Mouse (Mus musculus): ENCODE results near the gene Aldh1a7.
"Not testable (repeated sequence)": the region's sequence is repeated elsewhere in the genome, so short reads cannot be mapped to it uniquely, and the experiment has no call there.

The Aldh1a7 gene

DNA sequence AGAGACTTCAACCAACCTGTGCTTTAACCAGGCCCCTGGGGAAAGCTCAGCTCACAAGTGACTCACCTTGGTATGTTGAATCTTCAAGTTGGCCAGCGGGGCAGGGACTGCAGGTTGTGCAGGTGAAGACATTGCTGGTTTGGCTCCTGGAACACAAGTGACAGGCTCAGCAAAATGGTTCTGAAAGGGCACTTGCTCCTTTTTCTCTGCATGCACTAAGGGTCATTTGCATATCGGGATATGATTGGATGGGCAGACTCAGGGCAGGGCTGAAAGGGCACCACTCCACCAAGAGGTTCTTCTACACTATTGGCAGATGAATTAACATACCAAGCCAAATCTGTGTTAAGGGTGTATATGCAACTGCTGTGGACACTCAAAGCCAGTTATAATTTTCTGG is at the start of gene Aldh1a7:
Gene Aldh1a7, minus strand, starts transcription at position 182 of the 400 bp plus-strand sequence.
- DNase-seq (ENCODE audit: low spot score in 2 of 2): no peak

DNA sequence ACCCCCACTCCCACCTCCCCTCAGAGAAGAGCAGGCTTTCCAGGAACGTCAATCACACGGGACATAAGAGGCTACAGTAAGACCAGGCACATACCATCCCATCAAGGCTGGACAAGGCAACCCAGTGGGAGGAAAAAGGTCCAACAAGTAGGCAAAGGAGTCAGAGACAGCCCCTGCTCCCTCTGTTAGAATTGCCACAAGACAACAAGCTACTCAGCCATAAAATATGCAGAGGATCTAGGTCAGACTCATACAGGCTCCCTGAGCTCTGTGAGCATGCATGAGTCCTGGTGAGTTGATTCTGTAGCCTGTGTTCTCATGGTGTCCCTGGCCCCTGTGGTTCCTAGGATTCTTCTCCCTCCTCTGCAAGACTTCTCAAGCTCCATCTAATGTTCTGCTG is 48.3 kb upstream of the Aldh1a7 start:
- DNase-seq (ENCODE audit: low spot score in 2 of 2): no peak

DNA sequence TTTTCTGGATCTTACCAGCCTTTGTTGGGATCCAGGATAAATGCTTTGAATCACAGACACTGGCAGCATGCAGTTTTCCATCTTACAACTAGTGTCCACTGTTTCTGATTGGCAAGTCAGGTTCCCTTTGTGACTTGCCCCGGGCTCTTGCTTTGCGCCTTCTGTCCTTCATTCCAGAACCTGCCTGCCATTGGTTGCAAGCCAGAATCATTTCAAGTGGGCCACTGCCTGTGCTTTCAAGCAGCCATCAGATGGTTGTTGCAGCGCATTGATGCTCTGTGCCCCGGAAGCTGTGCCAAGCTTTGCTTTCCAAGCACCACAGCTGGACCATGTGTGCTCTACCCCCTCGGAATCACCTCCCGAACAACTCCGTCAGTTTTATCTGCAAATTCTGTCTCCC is 46.6 kb upstream of the Aldh1a7 start:
- no peak for DNase-seq (ENCODE audit: low spot score in 2 of 2)

DNA sequence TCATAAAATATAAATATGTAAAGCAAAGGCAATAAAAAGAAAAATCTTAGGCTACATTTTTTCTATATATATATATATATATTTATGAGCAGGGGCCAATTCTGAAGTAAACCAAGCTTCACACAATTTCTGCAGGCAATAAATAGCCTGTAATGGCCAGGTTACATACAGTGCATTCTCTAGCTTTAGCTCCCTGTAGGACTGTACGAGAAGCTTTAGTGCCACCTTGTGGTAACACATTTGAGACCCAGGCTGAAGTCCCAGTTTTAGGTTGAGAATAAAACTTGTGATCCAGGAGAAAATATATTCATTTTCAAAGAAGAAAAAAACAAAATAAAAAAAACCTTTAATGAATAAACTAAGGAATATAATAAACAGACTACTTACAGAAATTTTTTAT is 36.9 kb upstream of the Aldh1a7 start:
- DNase-seq (ENCODE audit: low spot score in 2 of 2): no peak

DNA sequence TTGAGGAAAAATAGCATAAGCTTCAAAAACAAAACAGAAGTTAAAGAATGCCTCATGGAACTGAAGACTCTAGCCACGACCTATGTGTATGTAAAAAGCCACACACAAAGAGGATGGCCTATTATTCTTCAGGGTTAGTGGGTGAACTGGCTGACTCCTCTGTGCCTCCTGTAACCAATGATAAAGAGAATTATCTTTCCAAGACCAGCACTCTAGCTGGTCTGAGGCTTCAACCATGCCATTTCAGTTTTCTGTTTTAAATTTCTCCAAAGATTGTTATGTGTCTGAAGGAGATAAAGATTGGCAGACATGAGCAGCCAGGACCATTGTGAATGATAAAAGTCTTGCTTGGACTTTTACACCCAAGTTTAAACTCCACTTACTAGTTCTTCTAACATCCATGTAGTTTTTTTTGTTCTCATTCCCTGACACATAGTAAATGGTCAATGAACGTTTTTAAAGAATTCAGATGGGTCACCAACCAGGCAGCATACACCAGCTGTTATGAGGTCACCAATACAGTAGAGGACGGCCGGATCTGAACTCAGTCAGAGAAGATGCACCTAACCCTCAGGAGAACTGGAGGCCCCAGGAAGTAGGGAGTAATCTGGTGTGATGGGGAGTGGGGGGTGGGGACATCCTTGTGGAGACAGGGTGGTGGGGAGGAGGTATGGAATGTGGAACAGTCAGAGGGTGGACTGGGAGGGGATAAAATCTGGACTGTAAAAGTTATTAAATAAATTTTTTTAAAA is 34.5 kb upstream of the Aldh1a7 start:
- no peak for DNase-seq (ENCODE audit: low spot score in 2 of 2)

DNA sequence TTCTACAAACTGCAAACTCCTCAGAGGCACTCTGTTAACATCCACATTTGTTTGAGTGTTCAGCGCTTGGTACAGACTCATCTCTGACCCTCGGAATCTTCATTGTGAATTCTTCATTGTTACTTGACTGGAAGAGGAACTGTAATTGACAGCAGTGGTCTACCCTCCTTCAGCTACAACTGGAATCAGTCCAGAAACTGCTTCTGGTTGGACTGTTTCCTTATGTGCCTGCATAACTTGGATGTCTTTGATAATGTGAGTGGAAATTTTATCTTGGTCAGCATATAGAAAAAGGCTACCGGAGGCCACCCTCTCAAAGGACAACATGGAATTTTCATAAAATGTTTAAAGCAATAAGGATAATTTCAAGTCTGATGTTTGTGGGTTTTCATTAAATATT is 33.8 kb upstream of the Aldh1a7 start:
- DNase-seq (ENCODE audit: low spot score in 2 of 2): no peak

DNA sequence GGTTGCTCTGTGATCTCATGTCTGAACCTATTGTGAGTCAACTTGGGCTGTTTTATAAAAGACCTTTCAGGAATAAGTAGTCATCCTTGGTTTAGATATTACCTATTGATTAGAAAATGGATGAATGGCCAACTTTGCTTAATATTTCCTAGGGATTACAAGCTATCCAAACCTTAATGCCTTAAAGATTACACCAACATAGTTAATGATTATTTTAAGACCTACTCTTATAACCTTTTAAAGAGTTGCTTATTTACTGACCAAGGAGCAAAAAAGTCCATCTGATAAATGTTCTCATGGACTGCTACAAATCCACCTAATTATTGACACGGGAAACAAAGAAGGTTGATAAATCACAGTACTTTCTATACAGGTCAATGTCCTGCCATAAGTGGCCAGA is 17.3 kb upstream of the Aldh1a7 start:
- DNase-seq (ENCODE audit: low spot score in 2 of 2): no peak

DNA sequence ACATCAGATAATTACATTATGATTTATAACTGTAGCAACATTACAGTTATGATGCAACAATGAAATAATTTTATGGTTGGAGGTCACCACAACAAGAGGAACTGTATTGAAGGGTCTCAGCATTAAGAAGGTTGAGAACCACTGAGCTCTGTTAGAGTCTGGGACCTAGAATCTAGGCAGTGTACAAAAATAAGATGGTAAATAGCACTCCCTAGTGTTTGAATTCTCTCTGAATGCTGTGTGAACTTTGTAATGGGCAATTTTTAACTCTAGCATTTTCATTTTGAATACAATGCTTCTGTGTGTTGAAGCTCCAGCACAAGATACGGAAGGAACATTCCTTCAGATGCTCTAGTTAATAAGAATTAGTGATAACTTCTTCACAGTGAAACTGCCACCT is 916 bp upstream of the Aldh1a7 start:
- no peak for DNase-seq (ENCODE audit: low spot score in 2 of 2)

DNA sequence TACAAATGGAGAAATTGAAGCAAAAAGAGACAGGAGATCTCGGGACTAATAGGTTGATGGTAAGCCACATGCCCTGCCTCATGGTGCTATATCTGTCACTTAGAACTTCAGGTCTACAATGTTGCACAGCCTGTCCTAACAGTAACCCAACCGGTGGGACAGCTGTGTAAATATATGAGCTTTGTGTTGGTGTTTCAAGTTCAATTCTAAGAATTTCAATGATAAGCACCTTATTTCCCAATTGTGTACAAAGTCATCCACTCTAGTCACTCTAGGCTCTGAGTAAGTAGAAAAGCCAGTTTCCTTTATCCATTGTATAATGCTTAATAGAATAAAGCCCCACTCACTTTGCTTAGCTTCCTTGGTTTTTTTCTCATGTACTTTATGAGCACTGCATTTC is 4.4 kb downstream of the Aldh1a7 start:
- DNase-seq (ENCODE audit: low spot score in 2 of 2): no peak

DNA sequence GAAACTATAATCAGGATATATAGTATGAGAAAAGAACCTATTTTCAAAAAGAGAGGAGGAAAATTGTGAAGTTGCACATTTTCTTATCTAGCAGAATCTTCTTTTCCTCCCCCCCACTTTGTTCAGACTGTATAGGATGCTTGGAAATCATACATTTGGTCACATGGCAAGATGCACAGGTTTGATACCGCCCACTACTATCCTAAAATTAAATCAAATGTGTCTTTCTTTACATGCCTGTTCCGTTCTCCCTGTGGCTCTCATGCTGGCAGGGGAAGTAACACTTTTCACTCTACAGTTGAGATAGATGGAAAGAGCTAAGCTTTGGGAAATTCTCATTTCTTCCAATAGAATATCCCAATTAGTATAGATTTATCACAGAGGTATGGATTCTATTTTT is 7.1 kb downstream of the Aldh1a7 start:
- no peak for DNase-seq (ENCODE audit: low spot score in 2 of 2)

DNA sequence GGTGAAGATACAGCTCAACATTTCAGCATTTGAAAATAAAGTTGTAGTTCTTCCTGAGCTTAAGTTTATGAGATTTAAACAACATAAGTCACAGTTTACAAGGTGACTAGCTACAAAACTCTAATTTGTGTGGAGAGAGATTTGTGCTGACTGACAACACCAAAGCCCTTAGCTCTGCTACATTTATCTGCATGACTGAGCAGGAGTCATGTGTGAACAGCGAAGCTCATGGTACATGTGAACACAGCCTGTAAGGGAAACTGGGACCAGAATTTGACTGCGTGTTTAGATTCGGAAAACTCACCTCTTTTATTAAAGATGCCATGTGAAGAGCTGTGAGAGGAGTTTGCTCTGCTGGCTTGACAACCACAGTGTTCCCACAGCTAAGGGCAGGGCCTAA is 11.7 kb downstream of the Aldh1a7 start:
- DNase-seq (ENCODE audit: low spot score in 2 of 2): no peak

DNA sequence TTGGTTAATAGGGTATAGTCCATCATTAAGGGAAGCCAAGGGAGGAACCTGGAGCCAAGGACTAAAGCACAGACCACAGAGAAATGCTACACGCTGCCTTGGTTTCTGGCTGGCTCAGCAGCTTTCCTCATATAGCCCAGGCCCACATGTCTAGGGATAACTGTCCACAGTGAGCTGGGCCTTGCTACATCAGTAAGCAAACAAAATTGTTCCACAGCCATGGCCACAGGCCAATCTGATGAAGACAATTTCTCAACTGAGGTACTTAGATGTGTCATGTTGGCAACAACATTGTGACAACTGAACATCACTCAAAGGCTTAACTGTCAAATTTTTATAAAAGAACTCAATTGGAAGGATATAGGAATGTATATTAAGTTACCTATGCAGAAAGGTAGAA is 12.3 kb downstream of the Aldh1a7 start:
- DNase-seq (ENCODE audit: low spot score in 2 of 2): no peak

DNA sequence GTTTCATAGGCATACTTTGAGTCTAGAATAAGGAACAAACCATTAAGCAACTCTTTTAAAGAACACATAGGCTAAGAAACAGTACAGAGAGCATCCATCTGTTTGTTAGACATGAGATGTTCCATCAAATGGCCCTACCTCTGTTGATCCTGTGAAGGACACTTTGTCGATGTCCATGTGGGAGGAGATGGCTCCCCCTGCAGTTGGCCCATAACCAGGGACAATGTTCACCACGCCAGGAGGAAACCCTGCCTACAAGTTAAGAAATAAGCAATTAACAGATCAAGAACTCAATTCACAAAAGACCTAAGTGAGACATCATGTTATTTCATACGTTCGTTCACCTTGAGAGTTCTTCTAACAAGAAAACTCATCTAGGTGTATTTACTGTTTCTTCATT is 12.8 kb downstream of the Aldh1a7 start:
- no peak for DNase-seq (ENCODE audit: low spot score in 2 of 2)

DNA sequence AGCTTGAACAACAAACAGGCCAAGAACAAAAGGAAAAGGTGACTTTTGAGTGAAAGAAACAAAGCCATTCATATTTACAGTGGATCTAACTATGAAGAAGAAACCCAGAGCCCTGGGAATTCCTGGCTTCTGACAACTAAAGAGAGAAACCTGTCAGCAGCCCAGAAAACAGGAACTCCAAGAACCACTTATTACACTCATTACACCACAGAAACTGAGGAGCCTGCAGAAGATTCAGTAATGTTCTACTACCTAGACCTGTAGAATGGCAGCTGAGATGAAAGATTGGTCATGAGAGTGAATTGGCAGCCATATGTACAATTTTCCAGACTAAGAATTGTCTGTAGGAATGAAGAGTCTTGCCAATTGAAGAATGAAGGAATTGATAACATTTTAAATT is 20.2 kb downstream of the Aldh1a7 start:
- DNase-seq (ENCODE audit: low spot score in 2 of 2): no peak

DNA sequence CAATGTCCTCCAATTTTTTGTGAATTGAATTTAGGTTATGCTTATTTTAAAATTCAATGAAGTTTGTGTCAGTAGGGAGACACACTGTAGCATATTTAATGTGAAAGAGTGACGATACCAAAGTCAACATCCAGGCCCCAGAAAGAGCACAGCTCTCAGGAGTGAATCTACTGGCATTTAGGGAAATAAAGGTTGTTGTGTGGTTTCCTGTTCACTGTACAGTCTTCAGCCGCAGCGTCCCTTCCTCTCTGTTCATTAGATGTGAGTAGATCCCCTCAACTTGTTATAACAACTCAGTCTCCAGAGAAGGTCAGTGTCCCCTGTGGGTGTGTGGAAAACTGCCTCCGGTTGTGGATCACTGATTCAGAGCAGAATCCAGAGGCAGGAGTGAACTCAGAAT is 20.6 kb downstream of the Aldh1a7 start:
- no peak for DNase-seq (ENCODE audit: low spot score in 2 of 2)

DNA sequence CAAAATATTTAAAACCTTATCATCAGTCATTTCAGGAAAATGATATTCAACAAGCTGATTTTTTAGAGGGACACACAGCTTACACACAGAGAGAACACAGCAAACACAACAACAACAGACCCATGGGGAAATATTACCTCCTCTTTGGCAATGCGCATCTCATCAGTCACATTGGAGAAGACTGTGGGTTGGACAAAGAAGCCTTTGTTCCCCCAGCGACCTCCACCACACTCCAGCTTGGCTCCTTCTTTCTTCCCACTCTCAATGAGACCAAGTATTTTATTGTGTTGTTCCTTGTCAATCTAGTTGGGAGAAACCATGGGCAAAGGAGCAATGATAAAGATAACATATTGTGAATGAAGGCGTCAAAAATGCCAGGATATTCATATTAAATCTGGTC is 25.3 kb downstream of the Aldh1a7 start:
- no peak for DNase-seq (ENCODE audit: low spot score in 2 of 2)

DNA sequence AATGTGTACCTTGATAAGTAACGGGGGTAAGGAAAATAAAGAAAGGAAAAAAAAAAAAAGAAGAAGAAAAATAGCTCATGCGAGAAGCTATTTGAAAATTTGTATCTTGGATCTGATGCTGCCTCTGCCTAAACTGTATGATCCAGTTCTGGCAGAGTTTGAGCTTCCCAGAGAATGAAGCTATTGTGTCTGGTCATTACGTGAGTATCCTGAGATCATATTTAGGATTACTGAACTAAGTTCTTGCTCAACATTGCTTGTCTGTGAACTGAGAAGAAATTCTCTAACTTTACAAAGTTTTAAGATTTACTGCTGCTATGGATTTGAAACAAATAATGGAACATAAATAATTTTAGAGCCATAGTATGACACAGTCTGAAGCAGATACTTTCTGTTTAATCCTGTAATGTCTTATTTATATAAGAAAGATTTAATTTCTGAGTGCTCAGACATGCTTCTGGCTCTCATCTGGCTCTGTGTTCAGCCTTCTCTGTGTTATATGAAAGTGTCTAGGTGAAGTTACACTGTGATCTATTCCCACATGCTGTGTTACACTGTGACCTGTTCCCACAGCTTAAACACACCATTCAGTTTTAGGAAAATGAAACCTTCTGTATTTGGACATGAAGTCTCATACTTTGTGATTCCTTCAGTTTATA is 49.5 kb downstream of the Aldh1a7 start:
- DNase-seq (ENCODE audit: low spot score in 2 of 2): no peak

DNA sequence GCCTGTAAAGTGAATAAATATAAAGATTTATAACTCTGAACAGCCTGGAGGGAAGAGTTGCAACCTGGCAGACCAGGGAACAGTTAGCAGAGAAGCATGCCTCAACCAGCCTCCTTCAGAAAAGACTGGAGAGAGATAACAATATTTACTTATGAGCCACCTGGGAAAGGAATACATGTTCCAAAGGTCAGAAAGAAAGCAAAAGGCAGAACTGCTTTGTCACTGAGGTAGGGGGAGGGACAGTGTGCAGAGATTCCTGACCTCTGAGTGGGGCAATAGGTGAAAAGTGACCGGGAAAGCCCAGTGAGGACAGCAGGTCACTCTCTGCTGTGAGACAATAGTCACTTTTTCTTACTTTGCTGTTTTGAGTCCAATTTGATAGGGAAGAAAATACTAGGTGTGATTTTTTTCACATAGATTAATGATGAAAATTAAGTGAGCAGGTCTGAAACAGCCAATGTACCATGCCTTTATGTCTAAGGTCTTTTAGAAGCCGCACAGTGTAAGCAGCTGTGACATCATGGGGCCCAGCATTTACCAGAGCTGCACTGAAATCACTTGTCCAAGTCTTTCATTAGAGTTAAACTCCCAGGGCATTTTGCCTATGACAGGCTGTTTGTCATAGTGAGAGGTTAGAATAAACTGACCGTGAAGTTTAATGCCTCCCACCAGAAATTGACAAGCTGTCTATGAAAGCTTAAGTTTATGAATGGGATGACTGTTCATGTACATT is 73.1 kb downstream of the Aldh1a7 start:
- DNase-seq (ENCODE audit: low spot score in 2 of 2): no peak

DNA sequence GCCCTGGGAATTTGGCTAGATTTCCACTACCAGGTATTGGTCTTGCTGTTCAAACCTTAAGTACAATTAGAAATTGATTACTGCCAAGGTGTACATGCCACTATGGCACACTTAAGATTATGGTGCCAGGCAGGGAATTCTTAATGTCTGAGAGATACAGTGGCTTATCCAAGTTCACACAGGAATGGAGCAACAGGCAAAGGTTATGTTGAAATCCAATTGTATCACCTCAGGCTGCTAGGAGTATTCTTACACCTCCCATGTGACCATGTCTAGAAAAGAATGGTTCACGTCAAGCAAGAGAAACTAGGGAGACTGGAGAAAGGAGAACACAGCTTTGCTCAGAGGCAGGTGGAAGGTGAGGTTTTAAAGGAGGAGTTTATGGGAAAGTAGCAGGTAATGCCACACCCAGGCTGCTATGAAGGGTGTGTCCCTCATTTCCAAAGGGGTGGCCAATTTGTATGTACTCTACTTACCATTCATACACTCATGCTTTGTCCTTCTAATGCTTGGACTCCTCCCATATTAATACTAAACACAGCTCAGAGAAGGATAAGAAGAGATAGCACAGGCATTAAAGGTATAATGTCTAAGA is 74.2 kb downstream of the Aldh1a7 start:
- no peak for DNase-seq (ENCODE audit: low spot score in 2 of 2)

DNA sequence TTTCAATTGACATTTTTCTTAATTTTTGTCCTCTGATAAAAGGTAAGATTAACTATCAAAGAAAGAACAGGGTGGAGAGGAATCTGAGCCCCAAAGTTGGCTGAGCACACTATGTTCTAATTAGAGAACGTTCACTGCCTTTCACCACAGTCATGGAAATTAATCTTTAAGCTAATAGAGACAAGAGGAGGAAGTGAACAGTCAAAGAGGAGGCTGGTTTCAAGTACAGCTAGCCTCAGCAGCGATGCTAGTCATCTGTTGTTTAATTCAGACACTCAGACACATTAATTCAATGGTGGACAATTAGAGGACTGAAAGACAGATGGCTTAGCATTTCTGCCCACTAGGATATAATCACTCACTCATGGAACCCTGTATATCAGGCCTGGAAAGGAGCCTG is 77.4 kb downstream of the Aldh1a7 start:
- DNase-seq (ENCODE audit: low spot score in 2 of 2): no peak

DNA sequence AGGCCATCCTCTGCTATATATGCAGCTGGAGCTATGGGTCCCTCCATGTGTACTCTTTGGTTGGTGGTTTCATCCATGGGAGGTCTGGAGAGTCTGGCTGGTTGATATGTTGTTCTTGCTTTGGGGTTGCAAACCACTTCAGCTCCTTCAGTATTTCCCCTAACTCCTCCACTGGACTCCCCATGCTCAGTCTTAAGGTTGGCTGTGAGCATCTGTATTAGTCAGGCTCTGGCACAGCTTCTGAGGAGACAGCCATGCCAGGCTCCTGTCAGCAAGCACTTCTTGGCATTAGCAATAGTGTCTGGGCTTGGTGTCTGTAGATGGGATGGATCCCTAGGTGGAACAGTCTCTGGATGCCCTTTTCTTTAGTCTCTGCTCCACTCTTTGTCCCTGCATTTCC is 79.9 kb downstream of the Aldh1a7 start:
- not testable (repeated sequence) for DNase-seq (ENCODE audit: low spot score in 2 of 2)

DNA sequence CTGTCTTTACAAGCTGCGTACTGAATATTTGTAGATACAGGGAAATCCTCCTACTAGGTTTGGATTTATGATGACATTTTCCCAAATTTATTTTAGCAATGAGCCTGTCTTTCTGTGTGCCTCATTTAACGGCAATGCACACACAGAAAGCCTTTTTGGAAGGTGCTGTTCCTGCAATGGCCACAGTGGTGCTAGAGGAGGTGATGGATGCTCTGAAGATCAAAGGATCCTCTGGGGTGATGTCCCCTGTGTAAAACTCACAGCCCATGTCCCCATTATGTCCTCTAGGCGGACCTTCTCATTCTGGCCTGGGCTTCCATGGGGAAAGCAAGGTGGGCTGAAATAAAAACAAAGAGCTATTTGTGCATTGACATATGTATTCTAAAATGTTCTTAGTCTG is 83.0 kb downstream of the Aldh1a7 start:
- DNase-seq (ENCODE audit: low spot score in 2 of 2): no peak

All from spleen, postnatal 4 days (tissue).